Mouse (Mus musculus) lung, postnatal 14 days (tissue): ENCODE results near the gene Slc13a4.

Source experiments
- DNase-seq: peaks from one replicate; pipeline ENCODE4 v3.0.0; 2021

The Slc13a4 gene

DNA sequence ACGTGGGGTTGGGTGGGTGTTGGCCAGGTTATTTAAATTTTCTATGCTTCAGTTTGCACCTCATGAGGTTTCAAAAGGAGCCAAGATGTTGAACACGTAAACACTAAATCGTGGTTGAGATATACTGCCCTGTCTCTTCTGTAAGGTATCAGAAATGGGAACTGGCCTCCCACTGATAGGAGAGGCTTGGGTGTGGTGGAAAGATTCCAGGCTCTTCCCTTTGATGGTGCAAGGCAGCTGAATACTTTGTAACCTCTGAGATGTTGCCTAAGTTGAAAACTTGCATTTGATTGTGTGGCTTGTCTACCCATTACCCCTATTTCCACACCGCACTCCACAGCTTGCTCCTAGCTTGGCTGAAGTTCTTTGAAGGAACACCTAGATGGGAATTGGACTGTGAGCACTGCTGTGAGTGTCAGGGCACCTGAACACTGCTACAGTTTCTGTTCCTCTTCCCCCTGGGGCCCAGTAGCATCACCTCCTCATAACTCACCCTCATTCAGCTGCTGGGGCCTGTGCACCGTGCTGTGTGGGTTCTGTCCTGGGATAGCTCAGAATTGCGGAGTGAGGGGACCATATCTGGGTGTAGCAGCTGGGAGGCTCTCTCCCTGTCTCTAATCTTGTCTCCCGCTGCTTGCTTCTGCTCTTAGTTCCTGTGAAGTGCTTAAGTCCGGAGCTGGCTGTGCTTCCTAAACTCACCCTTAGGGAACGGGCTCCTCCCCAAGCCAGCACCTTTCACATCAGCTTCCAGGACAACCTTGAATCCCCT, 53.6 kb downstream of the Slc13a4 start:
- no peak for DNase-seq

DNA sequence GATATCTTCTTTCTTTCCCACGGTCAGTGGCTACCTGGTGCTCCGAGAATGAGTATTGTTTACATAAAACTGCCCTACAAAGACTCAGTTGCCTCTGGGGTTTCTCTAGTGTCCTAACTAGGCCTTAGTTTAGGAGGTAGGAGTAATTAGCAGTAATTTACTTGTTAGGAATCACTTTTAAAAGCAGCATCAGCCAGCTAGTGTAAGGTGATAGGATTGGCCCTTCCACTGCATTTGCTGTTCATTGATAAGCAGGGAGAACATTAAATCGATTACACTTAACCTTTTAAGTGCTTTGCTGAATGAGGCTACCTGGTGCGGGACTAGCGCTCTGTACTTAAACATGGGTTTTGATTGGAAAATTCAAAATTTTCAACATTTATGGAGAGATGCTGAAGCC, 54.5 kb downstream of the Slc13a4 start:
- DNase-seq, result no peak

DNA sequence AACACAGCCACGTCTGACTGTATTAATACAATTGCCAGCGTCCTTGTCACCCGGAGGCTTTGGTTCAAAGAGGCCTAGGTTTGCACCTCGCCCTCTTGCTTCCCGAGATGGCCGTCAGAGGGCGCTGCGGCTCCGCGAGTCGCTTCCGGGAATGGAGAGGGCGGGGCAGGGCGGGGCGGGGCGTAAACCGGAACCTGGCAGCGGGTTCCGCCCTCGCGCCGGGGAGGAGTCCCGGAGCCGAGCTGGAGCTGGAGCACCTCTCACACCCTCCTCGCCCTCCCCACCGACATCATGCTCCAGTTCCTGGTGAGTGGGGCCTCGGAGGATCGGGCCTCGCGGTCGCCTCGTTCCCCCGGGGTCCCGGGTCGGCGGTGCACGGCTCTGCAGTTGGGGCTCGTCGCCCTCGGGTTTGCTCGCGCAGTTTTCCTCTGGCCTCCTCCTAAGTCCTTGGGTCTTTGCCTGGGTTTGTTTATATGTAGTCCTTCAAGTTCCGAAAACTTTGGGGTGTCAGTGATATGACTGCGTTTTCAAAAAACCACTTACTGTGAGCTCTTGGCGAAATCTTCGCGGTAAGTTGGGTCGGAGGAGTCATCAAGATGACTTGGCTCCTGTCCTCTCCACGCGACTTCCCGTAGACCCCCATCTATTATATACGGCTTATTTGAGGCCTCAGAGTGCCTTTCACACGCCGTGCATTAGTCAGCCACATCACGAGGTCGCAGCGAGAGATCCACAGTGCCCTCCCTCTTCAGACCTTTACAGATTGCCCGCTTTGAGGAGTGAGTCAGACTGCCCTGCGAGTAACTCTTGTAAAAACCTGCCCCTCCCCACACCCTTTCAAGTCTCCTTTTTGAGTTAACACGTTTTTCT, 55.2 kb downstream of the Slc13a4 start:
- peak; percentile 92 for DNase-seq

DNA sequence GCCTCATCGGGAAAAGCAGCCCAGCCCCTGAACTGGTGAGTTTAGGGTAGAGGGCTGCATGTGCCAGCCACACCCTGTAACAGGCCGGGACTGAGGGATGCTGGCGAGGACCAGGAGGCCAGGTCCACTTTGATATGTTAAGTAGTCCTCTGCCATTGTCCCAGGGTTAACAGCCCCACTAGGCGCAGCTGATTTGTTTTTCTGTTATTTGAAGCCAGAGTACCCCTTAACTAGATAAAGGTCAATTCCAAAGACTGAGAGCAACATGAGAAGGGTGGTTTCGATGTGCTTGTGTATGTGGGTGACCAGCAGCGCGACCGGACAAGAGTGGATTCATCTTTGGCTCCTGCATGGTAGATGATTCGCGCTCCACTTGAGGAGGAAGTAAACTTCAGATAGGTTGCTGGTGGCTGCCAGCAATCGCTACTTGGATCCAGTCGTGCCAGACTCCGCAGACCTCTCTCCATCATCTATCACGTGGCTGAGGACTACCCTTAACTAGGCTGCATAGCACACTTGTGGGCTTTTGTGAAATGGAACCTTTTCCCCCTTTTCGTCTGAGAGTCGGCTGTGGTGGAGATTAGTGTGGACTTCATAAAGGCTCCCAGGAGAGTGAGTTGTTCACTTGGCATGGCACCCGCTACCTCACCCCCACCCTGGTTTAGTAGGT, 56.0 kb downstream of the Slc13a4 start:
- DNase-seq, result no peak

DNA sequence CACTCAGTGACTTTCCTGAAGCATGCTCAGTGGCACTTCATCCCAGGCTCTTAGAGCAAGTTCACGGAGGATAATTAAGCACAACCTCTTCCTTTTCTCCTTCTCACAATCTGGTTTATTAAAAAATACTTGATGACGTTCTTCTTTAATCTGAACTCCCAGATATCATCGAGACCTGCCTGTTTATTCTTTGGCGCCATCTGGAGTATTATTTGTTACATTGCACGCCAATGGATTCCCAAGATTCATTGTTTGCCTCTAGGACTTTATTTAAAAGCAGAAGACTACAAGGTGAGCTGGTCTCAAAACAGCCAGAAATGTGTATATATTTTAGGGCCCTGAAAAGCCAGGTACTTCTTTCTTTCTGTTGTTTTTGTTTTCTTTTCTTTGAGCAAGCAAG, 62.8 kb downstream of the Slc13a4 start:
- DNase-seq, result peak; percentile 27

DNA sequence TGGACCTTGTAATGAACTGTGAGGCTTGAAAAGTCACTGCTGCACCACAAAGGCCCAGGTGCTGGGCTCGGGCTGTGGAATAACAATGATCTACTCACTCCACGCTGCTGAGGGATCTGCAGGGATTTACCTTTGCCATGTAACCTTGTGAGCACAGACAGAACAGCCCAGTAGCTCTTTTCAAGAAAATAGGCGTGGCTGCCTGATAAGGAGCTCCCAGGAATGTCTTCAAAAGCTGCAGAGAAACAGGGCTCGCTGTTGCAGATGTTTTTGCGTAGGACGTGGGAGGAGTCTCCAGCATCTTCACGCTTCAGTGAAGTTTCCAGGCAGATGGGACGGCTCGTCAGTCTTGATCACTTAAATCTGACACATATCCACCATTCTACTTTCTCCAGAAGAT, 63.9 kb downstream of the Slc13a4 start:
- no peak for DNase-seq

DNA sequence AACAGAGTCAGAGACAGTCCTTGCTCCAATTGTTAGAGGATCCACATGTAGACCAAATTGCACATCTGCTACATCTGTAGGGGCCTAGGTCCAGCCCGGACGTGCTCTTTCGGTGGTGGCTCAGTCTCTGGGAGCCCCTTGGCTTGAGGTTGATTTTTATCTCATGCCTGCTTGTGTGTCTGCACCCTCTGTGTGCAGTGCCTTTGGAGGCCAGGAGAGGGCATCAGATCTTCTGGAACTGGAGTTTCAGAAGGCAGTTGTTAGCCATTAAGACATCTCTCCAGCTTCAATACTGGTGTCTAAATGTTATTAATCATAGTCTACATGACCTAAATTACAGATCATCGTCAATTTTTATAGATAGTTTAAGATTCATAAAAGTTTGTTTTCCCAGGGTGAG, 64.7 kb downstream of the Slc13a4 start:
- no peak for DNase-seq

DNA sequence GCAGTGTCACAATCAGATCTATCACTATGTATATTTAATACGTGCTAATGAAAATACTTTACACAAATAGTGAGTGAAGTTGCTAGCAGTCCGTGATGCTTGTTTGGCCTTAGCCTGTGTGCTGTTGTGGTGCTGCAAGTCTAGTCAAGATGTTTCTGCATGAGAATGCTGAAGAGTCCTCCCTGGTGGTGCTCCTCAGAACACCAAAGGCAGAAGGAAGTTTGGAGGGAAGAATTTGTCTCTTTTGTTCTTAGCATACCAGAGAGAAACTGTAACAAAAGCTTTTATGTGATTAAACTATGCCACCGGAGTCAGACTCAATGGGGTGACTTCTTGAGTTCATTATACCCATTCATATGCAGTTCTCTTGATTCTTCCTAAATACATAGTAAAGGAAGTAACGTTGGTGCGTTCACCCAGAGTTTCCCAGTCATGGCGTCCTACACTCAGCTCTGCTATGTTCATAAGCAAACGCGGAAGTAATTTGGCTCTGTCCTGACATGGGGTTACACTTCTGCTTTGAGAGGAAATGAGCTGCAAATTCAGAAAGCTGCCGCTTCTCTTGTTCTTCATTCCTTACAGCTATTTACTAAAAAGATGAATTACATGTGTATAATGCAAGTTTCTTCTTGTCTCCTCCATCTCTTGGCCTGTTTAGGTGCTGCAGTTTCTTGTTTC, 71.7 kb downstream of the Slc13a4 start:
- DNase-seq, result no peak

DNA sequence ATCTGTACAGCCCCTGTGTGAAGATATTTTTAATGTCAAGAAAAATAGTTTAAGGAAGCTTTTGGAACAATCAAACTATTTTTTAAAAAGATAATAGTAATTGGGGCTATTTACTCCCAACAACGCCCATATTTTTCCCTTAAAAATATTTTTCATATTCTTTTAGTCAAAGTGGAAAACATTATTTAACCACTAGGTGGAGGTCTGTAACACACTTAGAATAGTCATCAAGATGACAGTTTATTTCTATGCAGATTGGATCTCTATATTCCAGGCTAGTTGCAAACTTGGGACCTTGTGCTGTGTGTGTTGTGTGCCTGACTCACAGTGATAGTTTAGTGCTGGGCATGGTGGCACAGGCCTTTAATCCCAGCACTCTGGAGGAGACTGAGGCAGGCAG, 78.5 kb downstream of the Slc13a4 start:
- DNase-seq, result no peak

DNA sequence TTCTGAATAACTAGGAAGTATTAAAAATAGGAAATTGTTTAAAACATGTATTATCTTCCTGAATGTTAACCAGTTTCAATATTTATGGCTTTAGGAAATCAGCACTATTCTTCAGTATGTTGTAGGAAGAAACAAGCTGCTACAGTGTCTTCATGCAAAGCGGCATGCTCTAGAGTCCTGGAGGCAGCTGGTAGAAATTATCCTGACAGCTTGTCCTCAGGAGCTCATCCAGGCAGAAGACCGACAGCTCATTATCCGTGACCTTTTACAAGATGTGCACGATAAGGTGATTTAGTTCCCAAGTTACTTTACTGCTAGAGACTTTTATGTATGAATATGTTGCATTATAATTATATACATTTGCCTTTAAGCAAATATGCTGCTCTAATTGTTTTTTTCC, 82.2 kb downstream of the Slc13a4 start:
- no peak for DNase-seq
